Mouse (Mus musculus) liver (tissue): ENCODE data around the gene Hsd17b11.
"Not testable (repeated sequence)": the region's sequence is repeated elsewhere in the genome, so short reads cannot be mapped to it uniquely, and the experiment has no call there.

Source experiments
- DNase-seq: peaks from one replicate; pipeline ENCODE4 v3.0.0-alpha.2; 2020; ENCODE audit warnings: mixed read lengths

Hsd17b11 gene

DNA sequence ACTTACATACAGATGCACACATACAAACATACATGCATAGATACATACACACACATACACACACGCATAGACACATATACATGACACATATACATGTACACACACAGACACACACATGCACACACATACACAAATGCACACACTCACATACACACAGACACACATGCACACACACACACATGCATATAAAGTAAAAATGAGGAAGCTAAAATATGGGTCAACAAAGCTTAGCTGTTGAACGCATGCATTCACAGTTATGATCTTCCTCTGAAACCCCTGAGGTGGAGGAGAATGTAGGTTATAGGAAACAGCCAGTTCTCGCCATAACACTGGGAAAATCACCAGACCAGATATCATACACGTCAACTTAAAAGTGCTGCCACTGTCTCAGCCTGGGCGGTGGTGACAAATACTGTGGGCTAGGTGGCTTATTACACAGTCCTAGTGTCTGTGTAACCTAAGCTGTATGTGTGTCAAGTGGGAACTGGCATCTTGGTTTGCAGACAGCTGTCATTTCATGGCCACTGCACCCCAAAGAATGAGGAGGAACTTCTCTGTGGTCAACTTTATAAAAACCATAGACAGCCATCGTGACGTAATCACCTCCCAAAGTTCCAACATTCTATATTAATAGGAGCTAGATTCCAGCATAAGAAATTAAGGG is 43.7 kb downstream of the Hsd17b11 start:
- no peak for DNase-seq

DNA sequence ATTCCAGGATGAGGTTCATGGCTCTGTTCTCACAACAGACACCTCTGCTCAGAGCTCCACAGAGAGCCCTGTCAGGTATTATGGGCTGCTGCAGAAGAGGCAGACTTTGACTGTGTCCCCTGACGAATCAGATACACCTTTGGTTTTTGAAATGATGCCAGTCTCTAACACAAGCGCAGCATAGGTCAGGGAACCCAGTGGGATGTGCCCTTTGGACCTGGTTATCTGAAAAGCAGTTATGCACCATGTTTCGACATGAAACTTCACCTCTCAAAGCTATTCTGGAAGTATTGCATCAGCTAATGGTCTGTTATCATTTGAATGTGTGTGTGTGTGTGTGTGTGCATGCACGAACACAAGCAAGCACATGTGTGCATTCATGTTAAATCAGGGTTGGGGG is 44.4 kb downstream of the Hsd17b11 start, which contains the start of gene Hsd17b13:
Gene Hsd17b13 (minus strand): TSS at position 114 of the 400 bp plus-strand sequence.
- DNase-seq = no peak

DNA sequence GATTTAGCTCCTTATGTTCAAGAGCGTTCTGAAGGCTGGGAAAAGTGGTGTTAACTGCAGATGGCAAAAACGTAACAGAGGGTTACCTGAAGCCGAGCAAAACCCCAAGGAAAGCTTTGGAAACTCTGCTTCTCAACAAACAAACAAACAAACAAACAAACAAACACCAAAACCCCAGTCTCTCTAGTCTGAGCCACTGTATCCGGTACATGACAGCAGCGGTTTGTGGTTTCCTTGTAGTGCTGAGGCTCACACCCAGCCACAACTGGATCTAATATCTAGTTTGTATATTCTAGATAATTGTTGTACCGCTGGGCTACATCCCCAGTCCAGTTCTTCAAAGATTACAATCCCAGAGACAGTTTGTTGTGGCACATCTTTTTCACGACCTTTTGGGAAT is 46.0 kb downstream of the Hsd17b11 start:
- no peak for DNase-seq

DNA sequence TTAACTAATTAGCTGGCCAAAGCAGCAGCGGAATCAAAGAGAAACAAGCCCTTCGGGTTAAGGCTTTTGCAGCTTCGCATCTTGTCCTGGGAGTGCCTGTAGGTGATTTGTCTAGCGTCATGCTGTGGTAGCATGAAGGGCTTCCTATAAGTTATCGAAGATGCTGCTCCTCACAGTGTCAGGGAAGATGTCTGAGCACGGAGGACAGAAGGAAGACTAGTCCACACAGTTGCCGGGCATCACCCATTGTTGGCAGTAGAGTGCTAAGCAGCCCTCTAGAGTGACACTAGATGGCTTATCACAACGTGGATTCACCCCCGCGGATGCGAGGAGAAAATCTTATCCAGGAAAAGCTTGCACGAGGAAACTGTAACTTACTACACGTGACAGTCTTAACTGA is 48.9 kb downstream of the Hsd17b11 start:
- no peak for DNase-seq

DNA sequence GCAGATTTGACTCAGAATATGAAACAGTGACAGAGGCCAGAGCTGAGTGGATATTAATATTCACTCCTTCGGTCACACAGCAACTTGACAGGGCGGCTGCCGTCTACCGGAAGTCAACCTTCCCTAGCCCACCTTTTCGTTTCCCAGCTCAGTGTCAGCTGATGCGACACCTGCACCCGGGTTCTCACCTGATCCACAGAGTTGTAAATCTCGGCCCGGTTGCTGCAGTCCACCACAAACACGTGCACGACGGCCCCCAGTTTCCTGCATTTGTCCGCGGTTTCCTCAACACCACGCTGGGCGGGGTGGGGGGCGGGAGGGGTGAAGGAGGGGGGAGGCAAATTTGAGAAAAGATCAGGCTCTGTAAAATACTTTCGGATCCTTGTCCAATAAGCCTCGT is 49.3 kb downstream of the Hsd17b11 start:
- DNase-seq = no peak

DNA sequence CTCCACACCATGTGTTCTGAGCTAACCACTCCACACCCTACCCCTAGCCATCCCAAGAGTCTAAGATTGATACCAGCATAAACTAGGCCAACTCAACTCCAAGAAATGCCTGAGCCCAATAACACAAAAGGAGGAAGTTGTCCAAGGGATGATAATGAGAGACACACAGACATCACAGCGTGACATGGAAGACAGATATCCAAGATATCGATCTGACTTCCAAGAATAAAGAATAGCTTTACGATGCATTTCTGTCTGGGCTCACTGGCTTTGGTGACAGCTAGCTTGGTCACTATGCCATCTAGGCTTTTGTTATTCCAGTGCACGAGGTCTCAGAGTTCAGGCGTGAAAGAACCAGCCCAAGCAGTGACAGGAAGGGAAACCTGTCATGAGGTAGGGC is 50.7 kb downstream of the Hsd17b11 start:
- DNase-seq = no peak

DNA sequence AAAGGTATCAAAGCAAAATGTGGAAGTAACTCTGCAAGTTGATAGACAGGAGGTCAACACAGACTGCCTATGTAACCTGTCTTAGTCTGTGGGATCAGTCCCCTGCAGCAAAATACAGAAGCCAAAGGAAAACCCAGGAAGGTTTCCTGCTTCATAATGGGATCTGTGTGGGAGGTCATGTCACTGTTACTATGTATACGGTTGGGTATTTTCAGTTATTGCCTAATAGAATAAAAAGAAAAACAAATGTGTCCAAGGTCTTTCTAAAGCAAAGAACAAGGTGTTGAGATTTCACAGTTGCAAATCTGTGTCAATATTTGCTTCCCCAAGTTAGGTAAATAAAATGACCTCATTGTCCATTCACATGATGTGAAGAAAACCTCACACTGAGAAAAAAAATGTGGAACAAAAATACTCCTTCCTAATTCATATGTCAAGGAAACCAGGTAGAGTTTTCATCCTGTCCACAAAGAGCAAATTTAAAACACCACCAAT is 58.7 kb downstream of the Hsd17b11 start:
- DNase-seq = no peak

DNA sequence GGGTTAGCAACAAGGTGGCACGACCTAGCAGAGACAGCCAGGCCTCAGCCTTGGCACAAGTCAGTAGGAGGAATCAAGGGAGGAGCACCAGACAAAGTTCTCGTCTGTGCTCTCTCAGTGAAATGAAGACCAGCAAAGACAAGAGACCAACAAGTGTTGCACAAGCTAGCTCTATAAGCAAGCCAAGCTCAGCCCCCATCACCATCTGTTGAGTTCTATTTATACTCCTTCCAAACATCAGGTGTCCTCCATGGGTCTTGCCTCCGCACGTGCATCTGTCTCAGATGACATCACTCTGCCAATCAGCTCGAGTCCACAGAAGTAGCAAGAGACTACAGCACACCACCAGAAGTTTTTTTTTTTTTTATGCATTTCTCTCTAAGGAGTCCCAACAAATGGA is 67.1 kb downstream of the Hsd17b11 start:
- no peak for DNase-seq

DNA sequence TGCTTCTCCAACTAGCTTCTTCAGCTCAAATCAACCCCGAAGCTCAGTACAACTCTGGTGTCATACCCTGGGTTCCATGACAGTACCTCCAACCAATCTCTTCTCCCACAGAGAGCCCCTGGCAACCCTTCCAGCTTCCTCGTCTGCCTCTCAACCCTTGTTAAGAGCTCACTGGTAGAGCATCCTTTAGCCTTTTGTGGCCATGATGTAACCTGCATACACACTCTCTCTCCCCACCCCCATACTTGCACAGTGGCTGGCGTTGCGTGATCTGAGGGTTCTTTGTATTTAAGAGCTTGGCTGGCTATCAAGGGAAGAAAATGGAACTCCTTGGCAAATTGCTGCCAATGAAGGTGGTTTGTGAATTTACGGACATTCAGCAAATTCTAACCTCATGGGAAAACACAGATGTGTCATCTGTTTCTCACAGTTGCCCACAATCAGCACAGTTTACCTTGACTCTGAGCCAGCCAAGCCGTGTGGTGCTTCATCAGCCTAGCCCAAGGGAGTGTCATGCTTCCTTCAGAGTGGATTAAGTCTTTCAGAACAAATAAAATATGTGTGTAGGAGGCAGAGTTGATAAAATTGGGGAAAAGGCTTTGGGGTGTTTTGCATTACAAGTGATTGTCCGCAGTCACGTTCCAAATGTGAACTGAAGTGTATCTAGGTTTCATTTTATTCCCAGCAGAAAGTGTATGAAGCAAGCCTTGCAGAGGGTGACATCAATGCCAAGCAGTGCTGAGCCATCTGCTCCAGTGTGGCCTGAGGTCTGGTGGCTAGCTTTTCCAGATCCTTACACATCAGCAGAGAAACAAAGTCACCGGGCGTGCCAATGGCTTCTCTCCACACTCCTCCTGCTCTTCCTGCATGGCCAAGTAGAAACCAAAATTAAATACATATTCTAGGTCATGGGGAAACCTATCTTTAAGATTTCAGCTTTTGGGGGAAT is 68.3 kb downstream of the Hsd17b11 start:
- no peak for DNase-seq

DNA sequence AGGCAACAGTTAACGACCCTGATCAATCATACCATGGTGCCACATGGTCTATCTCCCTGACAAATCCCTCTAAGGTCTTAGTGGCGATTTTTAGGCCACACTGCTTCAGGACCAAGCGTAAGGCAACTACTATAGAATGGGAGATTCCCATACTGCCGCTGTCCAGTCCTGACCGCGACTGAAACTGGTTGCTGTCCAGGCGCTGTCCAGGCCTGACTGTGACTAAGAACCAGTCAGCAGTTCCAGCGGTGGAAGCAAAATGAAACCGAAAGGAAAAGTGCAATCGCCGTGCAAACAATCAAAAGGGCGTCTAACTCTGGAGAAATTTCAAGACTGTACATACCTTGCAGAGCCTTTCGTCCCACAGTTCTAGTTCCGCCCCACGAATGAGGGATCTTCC is 71.6 kb downstream of the Hsd17b11 start:
- DNase-seq = not testable (repeated sequence)

DNA sequence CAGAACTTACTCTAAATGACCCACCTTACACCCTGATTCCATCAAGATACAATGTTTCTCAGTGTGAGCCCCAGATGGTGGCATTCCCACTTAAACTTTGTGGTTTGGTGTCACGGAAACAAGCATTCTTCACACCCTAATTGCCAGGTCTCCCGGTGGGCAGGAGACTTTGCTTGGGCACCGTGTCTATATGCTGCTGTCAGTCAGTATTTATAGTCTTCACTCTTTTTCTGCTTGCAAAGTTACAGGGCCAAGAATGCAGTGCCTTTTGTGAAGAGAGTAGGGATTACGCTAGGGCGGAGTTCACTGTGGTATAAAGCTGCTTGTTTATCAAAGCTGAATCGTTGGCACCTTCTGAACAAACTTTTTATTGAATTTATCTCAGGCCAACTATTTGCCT is 78.5 kb downstream of the Hsd17b11 start:
- DNase-seq = no peak

DNA sequence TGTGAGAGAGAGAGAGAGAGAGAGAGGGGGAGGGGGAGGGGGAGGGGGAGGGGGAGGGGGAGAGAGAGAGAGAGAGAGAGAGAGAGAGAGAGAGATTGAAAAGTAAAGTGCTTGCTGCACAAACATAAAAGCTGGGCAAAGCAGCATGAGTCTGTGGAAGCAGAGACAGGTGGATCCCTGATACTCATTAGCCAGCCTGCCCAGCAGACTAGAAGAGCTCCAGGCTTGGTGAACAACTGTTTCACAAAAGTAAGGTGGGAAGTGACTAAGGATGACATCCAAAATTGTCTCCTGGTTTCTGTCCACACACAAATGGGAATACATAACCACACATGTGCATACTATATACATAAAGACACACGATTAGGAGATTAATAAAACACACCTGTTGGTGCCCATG is 81.9 kb downstream of the Hsd17b11 start:
- DNase-seq = no peak
